Mouse (Mus musculus) lung, adult 2 months (tissue): Measurements from ENCODE around the gene Nlrp4c.

Source experiments
- CTCF ChIP-seq: fragments of 200-500 bp; IDR thresholded peaks from 2 replicates; pipeline ENCODE4 v1.5.1; 2011; ENCODE audit warnings: mild to moderate bottlenecking, low read length, control low read depth; ENCODE audit not compliant: insufficient read depth
- POLR2A ChIP-seq: fragments of 200-500 bp; IDR thresholded peaks from 2 replicates; pipeline ENCODE4 v1.6.1; 2011; ENCODE audit warnings: low read depth, mild to moderate bottlenecking, control low read depth, low read length, borderline replicate concordance; ENCODE audit errors: extremely low read depth

- TF ChIP-seq CTCF (no peak), POLR2A (no peak)
Measured at GRCm38 (mm10) chr7:6145423-6146188, 100.6 kb downstream of the Nlrp4c start.
